Mouse (Mus musculus): ENCODE results near the gene Zfp605. TPM values are rescaled to one million over a fixed set of nuclear protein-coding genes. Genes with fewer than 3 reads are reported as not detected.

Gene Zfp605
- total RNA-seq, 2 experiments from 2014 or later: 4.1 to 8.9 TPM

Other genes with a start within 250 kb of the Zfp605 start
- 23.4 and 54.8 TPM in 2 replicates for gene Gm15446, start 186.7 kb upstream of the Zfp605 start, total RNA-seq (2014; fragmentation: Nextera tagmentation)
- 15.1 and 21.4 TPM in 2 replicates for gene Gm15446, start 186.7 kb upstream of the Zfp605 start, total RNA-seq (2017)
- 37.6 and 42.5 TPM in 2 replicates for gene Zfp932, start 113.6 kb upstream of the Zfp605 start, total RNA-seq (2014; fragmentation: Nextera tagmentation)
- gene Zfp932, start 113.6 kb upstream of the Zfp605 start, total RNA-seq (2017): 90.7 and 102 TPM in 2 replicates
- 4.5 and 12.5 TPM in 2 replicates for gene Gm17655, start 37.6 kb upstream of the Zfp605 start, total RNA-seq (2014; fragmentation: Nextera tagmentation)
- 4.1 and 7.3 TPM in 2 replicates for gene Gm17655, start 37.6 kb upstream of the Zfp605 start, total RNA-seq (2017)
- 3.3 and 5.4 TPM in 2 replicates for gene Gm35315, start 15.7 kb upstream of the Zfp605 start, total RNA-seq (2014; fragmentation: Nextera tagmentation)
- gene Gm35315, start 15.7 kb upstream of the Zfp605 start, total RNA-seq (2017): 1.4 and 4.0 TPM in 2 replicates
- not detected in 2 replicates for gene Plcxd1, start 10.1 kb upstream of the Zfp605 start, total RNA-seq (2014; fragmentation: Nextera tagmentation)
- 0.50 TPM in 1 of 2 replicates, not detected in the other for gene Plcxd1, start 10.1 kb upstream of the Zfp605 start, total RNA-seq (2017)
- gene Gtpbp6, start 1.9 kb upstream of the Zfp605 start, total RNA-seq (2014; fragmentation: Nextera tagmentation): 27.2 and 35.0 TPM in 2 replicates
- gene Gtpbp6, start 1.9 kb upstream of the Zfp605 start, total RNA-seq (2017): 14.5 and 32.6 TPM in 2 replicates
- 32.4 and 33.7 TPM in 2 replicates for gene Chfr, start 25.8 kb downstream of the Zfp605 start, total RNA-seq (2014; fragmentation: Nextera tagmentation)
- gene Chfr, start 25.8 kb downstream of the Zfp605 start, total RNA-seq (2017): 39.9 and 60.4 TPM in 2 replicates
- 20.2 and 25.2 TPM in 2 replicates for gene Golga3, start 66.6 kb downstream of the Zfp605 start, total RNA-seq (2014; fragmentation: Nextera tagmentation)
- gene Golga3, start 66.6 kb downstream of the Zfp605 start, total RNA-seq (2017): 38.9 and 45.3 TPM in 2 replicates
- 27.2 and 30.6 TPM in 2 replicates for gene Ankle2, start 120.9 kb downstream of the Zfp605 start, total RNA-seq (2014; fragmentation: Nextera tagmentation)
- 48.1 and 52.9 TPM in 2 replicates for gene Ankle2, start 120.9 kb downstream of the Zfp605 start, total RNA-seq (2017)
- gene Pgam5, start 159.8 kb downstream of the Zfp605 start, total RNA-seq (2014; fragmentation: Nextera tagmentation): 52.9 and 53.2 TPM in 2 replicates
- 45.3 and 53.1 TPM in 2 replicates for gene Pgam5, start 159.8 kb downstream of the Zfp605 start, total RNA-seq (2017)
- 14.6 and 42.8 TPM in 2 replicates for gene Pxmp2, start 176.1 kb downstream of the Zfp605 start, total RNA-seq (2014; fragmentation: Nextera tagmentation)
- gene Pxmp2, start 176.1 kb downstream of the Zfp605 start, total RNA-seq (2017): 15.4 and 18.7 TPM in 2 replicates
- 124 and 127 TPM in 2 replicates for gene Pole, start 176.2 kb downstream of the Zfp605 start, total RNA-seq (2014; fragmentation: Nextera tagmentation)
- 45.6 and 51.5 TPM in 2 replicates for gene Pole, start 176.2 kb downstream of the Zfp605 start, total RNA-seq (2017)
- gene P2rx2, start 233.1 kb downstream of the Zfp605 start, total RNA-seq (2014; fragmentation: Nextera tagmentation): not detected in 2 replicates
- gene P2rx2, start 233.1 kb downstream of the Zfp605 start, total RNA-seq (2017): not detected in 2 replicates
- gene Lrcol1, start 234.6 kb downstream of the Zfp605 start, total RNA-seq (2014; fragmentation: Nextera tagmentation): not detected in 2 replicates
- gene Lrcol1, start 234.6 kb downstream of the Zfp605 start, total RNA-seq (2017): not detected in 2 replicates

Data from megakaryocyte-erythroid progenitor cell, adult 5-6 weeks (primary cell).